Mouse (Mus musculus) spleen, adult 10 weeks (tissue): ENCODE data around the gene Prpf40b. TPM values are rescaled to one million over a fixed set of nuclear protein-coding genes. Genes with fewer than 3 reads are reported as not detected.

Experiments
- polyA plus RNA-seq: library from polyadenylated mRNA; stranded (reverse); fragments of 350-450 nt; fragmentation: Illumina TruSeq; extraction: RNeasy Lipid Tissue Mini Kit (QIAGEN cat#74804); gene quantifications from one replicate; pipeline ENCODE4 v1.2.3, GENCODE M21; 2015; ENCODE audit warnings: low replicate concordance; ENCODE audit not compliant: insufficient read depth

Prpf40b gene
- polyA plus RNA-seq = 11.7 TPM

GRCm38 (mm10) chr15:99294813-99295374 is at the start of gene Prpf40b:
TSS of gene Prpf40b (plus strand) at chr15:99295087.

DNA sequence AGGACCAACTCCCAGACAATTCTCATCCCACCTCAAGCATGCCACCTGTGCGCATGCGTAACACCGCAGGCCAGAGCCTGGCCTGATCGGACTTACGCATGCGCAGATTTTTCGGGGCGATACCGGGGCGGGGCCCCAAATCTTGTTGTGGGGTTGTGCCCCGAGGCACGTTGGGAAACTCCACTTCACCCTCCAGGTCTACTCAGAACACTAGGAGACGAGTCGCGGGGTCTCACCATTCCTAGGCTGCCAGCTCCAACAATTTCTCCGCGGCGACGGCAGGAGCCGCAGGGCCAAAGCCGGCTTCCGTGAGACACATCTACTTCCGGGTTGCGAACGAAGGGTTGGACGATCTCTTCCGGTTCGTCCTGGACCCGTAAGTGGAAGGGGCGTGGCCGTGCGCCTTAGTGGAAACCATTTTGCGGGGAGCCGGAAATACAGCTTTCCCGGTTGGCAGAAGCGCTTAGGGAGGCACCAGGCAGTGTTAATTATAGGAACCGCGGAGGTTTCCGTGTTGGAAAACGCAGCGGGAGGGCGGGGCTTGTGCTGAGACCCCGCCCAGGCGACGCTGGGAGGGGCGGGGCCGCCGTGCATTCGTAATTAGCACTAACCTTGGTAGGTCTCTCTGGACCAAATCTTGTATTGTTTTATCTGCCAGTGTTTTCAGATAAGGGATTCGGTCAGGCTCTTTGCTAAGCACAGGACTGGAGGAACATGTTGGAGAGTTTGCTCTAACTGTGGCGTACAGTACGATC is 43.1 kb upstream of the Prpf40b start, which contains the start of gene Mcrs1:
Gene Mcrs1, minus strand, starts transcription at position 336 of the 755 bp plus-strand sequence.

GRCm38 (mm10) chr15:99295484-99295981 is 646 bp downstream of the Prpf40b start, which contains the start of gene Fam186b:
TSS of gene Fam186b (minus strand) at chr15:99295888.

Other genes with a start within 250 kb of the Prpf40b start
- gene Prph, start 239.9 kb upstream of the Prpf40b start, polyA plus RNA-seq = not detected
- 3.4 TPM for gene Troap, start 220.5 kb upstream of the Prpf40b start, polyA plus RNA-seq
- not detected for gene C1ql4, start 207.3 kb upstream of the Prpf40b start, polyA plus RNA-seq
- 0.86 TPM for gene Dnajc22, start 201.9 kb upstream of the Prpf40b start, polyA plus RNA-seq
- 5.0 TPM for gene Spats2, start 169.2 kb upstream of the Prpf40b start, polyA plus RNA-seq
- 0.64 TPM for gene Kcnh3, start 70.2 kb upstream of the Prpf40b start, polyA plus RNA-seq
- gene Mcrs1, start 43.1 kb upstream of the Prpf40b start, polyA plus RNA-seq = 16.6 TPM
- 0.11 TPM for gene Fam186b, start 801 bp downstream of the Prpf40b start, polyA plus RNA-seq
- gene Fmnl3, start 75.4 kb downstream of the Prpf40b start, polyA plus RNA-seq = 32.1 TPM
- gene Tmbim6, start 97.8 kb downstream of the Prpf40b start, polyA plus RNA-seq = 203 TPM
- 1.4 TPM for gene Nckap5l, start 162.7 kb downstream of the Prpf40b start, polyA plus RNA-seq
- 7.1 TPM for gene Bcdin3d, start 179.6 kb downstream of the Prpf40b start, polyA plus RNA-seq
- not detected for gene Faim2, start 233.1 kb downstream of the Prpf40b start, polyA plus RNA-seq